18 mouse cellular contexts compared by ENCODE assay signal in genomic region chr1:92132181-92132580, GRCm38 (mm10).
"Had no signal": no experiment of that assay in that cellular context is flagged by ENCODE, and none has a peak within 500 bp of the region (broad histone marks: within the 10 kb centered on the region; RNA-seq: fewer than 3 reads in every experiment).

No protein-coding gene starts in this region.

- H3K27me3 ChIP-seq: midbrain, embryonic 12.5 days; neural tube, embryonic 13.5 days; neural tube, embryonic 15.5 days had no signal

- DNase-seq: lung, embryonic 14.5 days; lung, postnatal 10 days; lung, postnatal 4 days; midbrain, embryonic 14.5 days; retina, postnatal 1 day; right cerebral cortex, adult 18-20 months; right cerebral cortex, postnatal 25 days; right cerebral cortex, postnatal 4 days; spleen, adult 18-20 months; thymus, adult 18-20 months; thymus, postnatal 14 days; thymus, postnatal 36 days had no signal

- H3K36me3 ChIP-seq: midbrain, embryonic 12.5 days; neural tube, embryonic 13.5 days; neural tube, embryonic 15.5 days had no signal

- H3K4me2 ChIP-seq: lung, embryonic 14.5 days; midbrain, embryonic 12.5 days; neural tube, embryonic 13.5 days; neural tube, embryonic 15.5 days had no signal

- H3K4me3 ChIP-seq: midbrain, embryonic 10.5 days; midbrain, embryonic 12.5 days; myocyte; neural tube, embryonic 13.5 days; neural tube, embryonic 15.5 days had no signal

- H3K9me3 ChIP-seq: midbrain, embryonic 10.5 days; midbrain, embryonic 12.5 days; neural tube, embryonic 13.5 days; neural tube, embryonic 15.5 days had no signal

- ATAC-seq: midbrain, embryonic 16.5 days had no signal

- H3K9ac ChIP-seq: lung, embryonic 14.5 days; midbrain, embryonic 12.5 days; neural tube, embryonic 13.5 days; neural tube, embryonic 15.5 days had no signal

- H3K27ac ChIP-seq: midbrain, embryonic 10.5 days; midbrain, embryonic 12.5 days; neural tube, embryonic 13.5 days; neural tube, embryonic 15.5 days had no signal
